Mouse (Mus musculus): ENCODE data around the gene Ncaph2.

DNA sequence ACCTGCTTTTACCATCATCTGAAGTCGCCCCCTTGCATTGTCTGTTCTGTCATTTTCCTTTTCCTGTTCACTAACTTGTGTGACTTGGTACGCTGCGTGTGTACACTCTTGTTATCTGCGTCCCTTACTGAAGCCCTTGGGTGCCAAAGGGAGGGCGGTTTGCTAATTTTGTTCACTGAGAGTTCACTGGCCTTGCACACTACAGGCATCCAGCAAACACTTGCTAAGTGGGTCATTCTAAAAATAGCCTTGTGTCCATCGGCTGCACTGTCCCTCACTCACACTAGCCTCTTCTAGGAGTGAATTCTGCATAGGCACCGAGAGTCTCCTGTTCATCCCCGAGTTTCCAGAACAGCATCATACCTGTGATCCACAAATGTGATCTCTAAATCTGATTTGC, 59.8 kb downstream of the Ncaph2 start:
- TF ChIP-seq CTCF (IDR thresholded peaks at IDR 0.05; ENCODE audit: insufficient read depth, low read depth, low read length), result no peak
- TF ChIP-seq POLR2A (IDR thresholded peaks at IDR 0.05; ENCODE audit: insufficient read depth, low read depth, low read length), result no peak

Data from olfactory bulb, adult 2 months (tissue).